Mouse (Mus musculus): Measurements from ENCODE around the gene Depp1. TPM values are rescaled to one million over a fixed set of nuclear protein-coding genes. Genes with fewer than 3 reads are reported as not detected.
A peak's percentile ranks its signal among the peaks of the same experiment; 100 is the strongest.
"Not testable (repeated sequence)": the region's sequence is repeated elsewhere in the genome, so short reads cannot be mapped to it uniquely, and the experiment has no call there.

Depp1 gene
- total RNA-seq (2021), result 1 to 10 TPM; 1.5 to 2.1 TPM

- no peak for DNase-seq (ENCODE audit: low spot score in 2 of 2)
- intact Hi-C loops (cut with DNase I), result loop anchor here (5.0 to 10.0 kb wide), 2 partner anchors 114 to 517 kb away; partner anchors contain the start of gene Cxcl12
Measured at GRCm38 (mm10) chr6:116650406-116650805, at the start of gene Depp1. Gene Depp1, plus strand, starts transcription at chr6:116650609.

GRCm38 (mm10) chr6:116600969-116601368 lies 49.4 kb upstream of the Depp1 start:
- intact Hi-C loops (cut with DNase I); DNase-seq (ENCODE audit: low spot score in 2 of 2): not testable (repeated sequence)

- no peak for DNase-seq (ENCODE audit: low spot score in 2 of 2)
- intact Hi-C loops (cut with DNase I), result no loop called here
Measured at GRCm38 (mm10) chr6:116607230-116607629, 43.2 kb upstream of the Depp1 start.

- DNase-seq (ENCODE audit: low spot score in 2 of 2), result no peak
- intact Hi-C loops (cut with DNase I), result no loop called here
Measured at GRCm38 (mm10) chr6:116615719-116616118, 34.7 kb upstream of the Depp1 start.

GRCm38 (mm10) chr6:116618073-116618472 lies 32.3 kb upstream of the Depp1 start:
- intact Hi-C loops (cut with DNase I), result no loop called here
- DNase-seq (ENCODE audit: low spot score in 2 of 2), result no peak

- intact Hi-C loops (cut with DNase I), result no loop called here
Measured at GRCm38 (mm10) chr6:116621318-116622023, 28.9 kb upstream of the Depp1 start.

GRCm38 (mm10) chr6:116626417-116626816 lies 24.0 kb upstream of the Depp1 start:
- intact Hi-C loops (cut with DNase I); DNase-seq (ENCODE audit: low spot score in 2 of 2): not testable (repeated sequence)

More at GRCm38 (mm10) chr6:116621318-116622023, 28.9 kb upstream of the Depp1 start:
- no peak for DNase-seq (ENCODE audit: low spot score in 2 of 2)

- intact Hi-C loops (cut with DNase I), result no loop called here
Measured at GRCm38 (mm10) chr6:116628095-116628494, 22.3 kb upstream of the Depp1 start.

GRCm38 (mm10) chr6:116628539-116629171 lies 21.8 kb upstream of the Depp1 start, which contains the start of gene Zfp422:
Gene Zfp422, minus strand, starts transcription at chr6:116628999.
- intact Hi-C loops (cut with DNase I), result no loop called here
- peak; percentile 59 to 75 for DNase-seq (ENCODE audit: low spot score in 2 of 2)

More at GRCm38 (mm10) chr6:116628095-116628494, 22.3 kb upstream of the Depp1 start:
- no peak for DNase-seq (ENCODE audit: low spot score in 2 of 2)

- no peak for DNase-seq (ENCODE audit: low spot score in 2 of 2)
- intact Hi-C loops (cut with DNase I), result loop anchor here (2.0 to 5.0 kb wide), 2 partner anchors 25 to 1198 kb away; no protein-coding TSS in a partner anchor
Measured at GRCm38 (mm10) chr6:116629766-116630165, 20.6 kb upstream of the Depp1 start.

- intact Hi-C loops (cut with DNase I), result loop anchor here (5.0 kb wide), 1 partner anchor 1195 kb away; no protein-coding TSS in a partner anchor
- DNase-seq (ENCODE audit: low spot score in 2 of 2), result peak; percentile 67 to 84
Measured at GRCm38 (mm10) chr6:116632129-116632528, 18.3 kb upstream of the Depp1 start.

GRCm38 (mm10) chr6:116633741-116634695 lies 16.4 kb upstream of the Depp1 start:
- intact Hi-C loops (cut with DNase I), result loop anchor here (5.0 kb wide), 1 partner anchor 1193 kb away; no protein-coding TSS in a partner anchor
- no peak for DNase-seq (ENCODE audit: low spot score in 2 of 2)

GRCm38 (mm10) chr6:116635251-116636180 lies 14.9 kb upstream of the Depp1 start:
- no peak for DNase-seq (ENCODE audit: low spot score in 2 of 2)
- intact Hi-C loops (cut with DNase I), result no loop called here

- DNase-seq (ENCODE audit: low spot score in 2 of 2), result no peak
- intact Hi-C loops (cut with DNase I), result no loop called here
Measured at GRCm38 (mm10) chr6:116636581-116637235, 13.7 kb upstream of the Depp1 start.

- intact Hi-C loops (cut with DNase I), result no loop called here
- no peak for DNase-seq (ENCODE audit: low spot score in 2 of 2)
Measured at GRCm38 (mm10) chr6:116637496-116637895, 12.9 kb upstream of the Depp1 start.

GRCm38 (mm10) chr6:116638871-116639270 lies 11.5 kb upstream of the Depp1 start:
- no peak for DNase-seq (ENCODE audit: low spot score in 2 of 2)
- intact Hi-C loops (cut with DNase I), result no loop called here

GRCm38 (mm10) chr6:116639663-116640062 lies 10.7 kb upstream of the Depp1 start:
- DNase-seq (ENCODE audit: low spot score in 2 of 2), result no peak
- intact Hi-C loops (cut with DNase I), result loop anchor here (10.0 kb wide), 1 partner anchor 265 kb away; no protein-coding TSS in a partner anchor

- intact Hi-C loops (cut with DNase I), result loop anchor here (10.0 kb wide), 1 partner anchor 262 kb away; no protein-coding TSS in a partner anchor
- DNase-seq (ENCODE audit: low spot score in 2 of 2), result peak; percentile 61 to 95
Measured at GRCm38 (mm10) chr6:116642942-116643341, 7.5 kb upstream of the Depp1 start.
